Comparison of ENCODE assay signal across 10 mouse cellular contexts in genomic region chr9:117089409-117090147, GRCm38 (mm10).
DNase-seq lines count a peak whose midpoint lies in the region; ATAC-seq and TF ChIP-seq lines count a peak whose summit lies in the region.
"Had no signal": no experiment of that assay in that cellular context is flagged by ENCODE, and none has a peak within 500 bp of the region (broad histone marks: within the 10 kb centered on the region; RNA-seq: fewer than 3 reads in every experiment).

No protein-coding gene starts in this region.

- WGBS in forebrain, postnatal 0 days = 58% methylated on average over 12 of the region's 12 CpGs
- WGBS in forebrain, embryonic 12.5 days = 96% methylated on average over 12 of the region's 12 CpGs
- WGBS in midbrain, postnatal 0 days = 83% methylated on average over 12 of the region's 12 CpGs
- WGBS in midbrain, embryonic 15.5 days = 84% methylated on average over 12 of the region's 12 CpGs

- H3K36me3 ChIP-seq in forebrain, postnatal 0 days (ENCODE audit: insufficient read depth) = no peaks in the 10 kb centered on the region
- H3K36me3 ChIP-seq in forebrain, embryonic 12.5 days (replicated peaks) = no peaks in the 10 kb centered on the region
- H3K36me3 ChIP-seq in midbrain, postnatal 0 days (ENCODE audit: insufficient read depth, low read length) = no peaks in the 10 kb centered on the region
- H3K36me3 ChIP-seq in midbrain, embryonic 15.5 days (replicated peaks) = no peaks in the 10 kb centered on the region

- H3K27ac ChIP-seq in forebrain, postnatal 0 days (ENCODE audit: low read depth, low read length) = no peak overlapping the region
- no peak overlapping the region for H3K27ac ChIP-seq in forebrain, embryonic 12.5 days
- H3K27ac ChIP-seq in midbrain, postnatal 0 days (ENCODE audit: low read depth, low read length) = no peak overlapping the region
- H3K27ac ChIP-seq in midbrain, embryonic 15.5 days = no peak overlapping the region
- H3K27ac ChIP-seq: embryonic facial prominence, embryonic 12.5 days had no signal

- no peaks in the 10 kb centered on the region for H3K27me3 ChIP-seq in forebrain, postnatal 0 days (ENCODE audit: insufficient read depth, low read length)
- no peaks in the 10 kb centered on the region for H3K27me3 ChIP-seq in forebrain, embryonic 12.5 days
- no peaks in the 10 kb centered on the region for H3K27me3 ChIP-seq in midbrain, postnatal 0 days (ENCODE audit: insufficient read depth, low read length)
- no peaks in the 10 kb centered on the region for H3K27me3 ChIP-seq in midbrain, embryonic 15.5 days (replicated peaks)
- H3K27me3 ChIP-seq: embryonic facial prominence, embryonic 12.5 days had no signal

- no peak overlapping the region for H3K4me2 ChIP-seq in forebrain, postnatal 0 days (ENCODE audit: low read depth)
- no peak overlapping the region for H3K4me2 ChIP-seq in forebrain, embryonic 12.5 days
- H3K4me2 ChIP-seq in midbrain, postnatal 0 days (ENCODE audit: low read depth, low read length, poor library complexity, severe bottlenecking) = no peak overlapping the region
- H3K4me2 ChIP-seq in midbrain, embryonic 15.5 days = no peak overlapping the region
- H3K4me2 ChIP-seq: embryonic facial prominence, embryonic 12.5 days had no signal

- no peak for TF ChIP-seq CTCF in forebrain, postnatal 0 days (IDR thresholded peaks at IDR 0.05; ENCODE audit: low read depth)
- no peak for TF ChIP-seq CTCF in midbrain, postnatal 0 days (IDR thresholded peaks at IDR 0.05)

- no peak overlapping the region for H3K9ac ChIP-seq in forebrain, postnatal 0 days
- no peak overlapping the region for H3K9ac ChIP-seq in forebrain, embryonic 12.5 days
- H3K9ac ChIP-seq in midbrain, postnatal 0 days (replicated peaks; ENCODE audit: low read length, poor library complexity, severe bottlenecking) = no peak overlapping the region
- H3K9ac ChIP-seq in midbrain, embryonic 15.5 days = no peak overlapping the region
- H3K9ac ChIP-seq: embryonic facial prominence, embryonic 12.5 days had no signal

- H3K4me3 ChIP-seq in forebrain, postnatal 0 days (ENCODE audit: low read depth, low read length) = no peak overlapping the region
- H3K4me3 ChIP-seq in forebrain, embryonic 12.5 days (replicated peaks) = no peak overlapping the region
- no peak overlapping the region for H3K4me3 ChIP-seq in midbrain, postnatal 0 days (ENCODE audit: low read depth, low read length)
- no peak overlapping the region for H3K4me3 ChIP-seq in midbrain, embryonic 15.5 days
- H3K4me3 ChIP-seq: embryonic facial prominence, embryonic 12.5 days had no signal

- no peaks in the 10 kb centered on the region for H3K9me3 ChIP-seq in forebrain, postnatal 0 days (ENCODE audit: low read length)
- H3K9me3 ChIP-seq in forebrain, embryonic 12.5 days = no peaks in the 10 kb centered on the region
- H3K9me3 ChIP-seq in midbrain, postnatal 0 days (ENCODE audit: low read length) = no peaks in the 10 kb centered on the region
- H3K9me3 ChIP-seq in midbrain, embryonic 15.5 days = no peaks in the 10 kb centered on the region
- H3K9me3 ChIP-seq: embryonic facial prominence, embryonic 12.5 days had no signal

- peak; percentile 57 for DNase-seq in forebrain, postnatal 0 days
- DNase-seq in midbrain, postnatal 0 days (ENCODE audit: low spot score) = peak; percentile 88
- peak; percentile 74 to 80 for DNase-seq in cerebellum, adult 18-20 months
- peak; percentile 69 for DNase-seq in kidney, postnatal 14 days
- no peak for DNase-seq in natural killer cell, adult 2 months (ENCODE audit: low spot score in 2 of 2)
- no peak for DNase-seq in urinary bladder, adult 2 months (ENCODE audit: low spot score)
- DNase-seq: B cell, adult 2 months had no signal

- no peaks in the 10 kb centered on the region for H3K4me1 ChIP-seq in forebrain, postnatal 0 days (ENCODE audit: insufficient read depth)
- no peaks in the 10 kb centered on the region for H3K4me1 ChIP-seq in forebrain, embryonic 12.5 days
- H3K4me1 ChIP-seq in midbrain, postnatal 0 days (ENCODE audit: insufficient read depth, low read length) = no peaks in the 10 kb centered on the region
- no peaks in the 10 kb centered on the region for H3K4me1 ChIP-seq in midbrain, embryonic 15.5 days

- peak; percentile 38; the same call in 1 of the 2 replicates for ATAC-seq in forebrain, postnatal 0 days
- ATAC-seq in forebrain, embryonic 12.5 days (ENCODE audit: low FRiP score) = no peak
- no peak for ATAC-seq in midbrain, postnatal 0 days (ENCODE audit: low FRiP score)
- no peak for ATAC-seq in midbrain, embryonic 15.5 days (replicated peaks)

Comparison
In these comparisons a context has a peak if more than half of its experiments do, and no peak if none do; other contexts are left out.
1. DNase-seq: peak in forebrain, postnatal 0 days (single experiment), midbrain, postnatal 0 days (single experiment), cerebellum, adult 18-20 months (2 of 2) and kidney, postnatal 14 days (single experiment); none in natural killer cell, adult 2 months (0 of 2) and urinary bladder, adult 2 months (single experiment).